Mouse (Mus musculus): ENCODE results near the gene Prmt7. TPM values are rescaled to one million over a fixed set of nuclear protein-coding genes. Genes with fewer than 3 reads are reported as not detected.
"Not testable (repeated sequence)": the region's sequence is repeated elsewhere in the genome, so short reads cannot be mapped to it uniquely, and the experiment has no call there.

The Prmt7 gene
- polyA plus RNA-seq, 1 experiment from 2014 or later = 61.7 TPM

- no peaks in the 10 kb centered on the region for H3K9me3 ChIP-seq (ENCODE audit: control insufficient read depth, low read length)
- no peak for ATAC-seq (ENCODE audit: insufficient number of reproducible peaks, low FRiP score, low TSS enrichment, low read depth)
- DNase-seq (ENCODE audit: low spot score) = peak; percentile 41
- H3K27ac ChIP-seq (replicated peaks; ENCODE audit: low read depth, low read length) = no peak overlapping the region
- no peak overlapping the region for H3K9ac ChIP-seq (ENCODE audit: low read length)
- 23% methylated on average over 1 of the region's 1 CpGs for WGBS
- H3K4me2 ChIP-seq (ENCODE audit: low read depth, severe bottlenecking) = no peak overlapping the region
- no peaks in the 10 kb centered on the region for H3K4me1 ChIP-seq (ENCODE audit: control insufficient read depth, insufficient read depth, low read length)
- no peak overlapping the region for H3K4me3 ChIP-seq (ENCODE audit: low read depth, low read length)
- H3K36me3 ChIP-seq (ENCODE audit: control insufficient read depth, insufficient read depth, low read length) = peaks cover 15% of the 10 kb centered on the region
- no peaks in the 10 kb centered on the region for H3K27me3 ChIP-seq (ENCODE audit: control insufficient read depth, insufficient read depth, low read length)
These were observed 12.0 kb upstream of the Prmt7 start for GRCm38 (mm10) chr8:106198741-106199140.

- peaks cover 13% of the 10 kb centered on the region for H3K36me3 ChIP-seq (ENCODE audit: control insufficient read depth, insufficient read depth, low read length)
- not testable (repeated sequence) for H3K4me1 ChIP-seq (ENCODE audit: control insufficient read depth, insufficient read depth, low read length); H3K9ac ChIP-seq (ENCODE audit: low read length); H3K27me3 ChIP-seq (ENCODE audit: control insufficient read depth, insufficient read depth, low read length); H3K9me3 ChIP-seq (ENCODE audit: control insufficient read depth, low read length); DNase-seq (ENCODE audit: low spot score); H3K27ac ChIP-seq (replicated peaks; ENCODE audit: low read depth, low read length); H3K4me3 ChIP-seq (ENCODE audit: low read depth, low read length); ATAC-seq (ENCODE audit: insufficient number of reproducible peaks, low FRiP score, low TSS enrichment, low read depth); H3K4me2 ChIP-seq (ENCODE audit: low read depth, severe bottlenecking)
- WGBS = 87% methylated on average over 3 of the region's 3 CpGs
These were observed 11.1 kb upstream of the Prmt7 start for GRCm38 (mm10) chr8:106199596-106199995.

GRCm38 (mm10) chr8:106210035-106210731 lies 553 bp upstream of the Prmt7 start:
- peak overlapping the region; percentile 76 for H3K4me2 ChIP-seq (ENCODE audit: low read depth, severe bottlenecking)
- peak overlapping the region; percentile 89 for H3K4me3 ChIP-seq (ENCODE audit: low read depth, low read length)
- peaks cover 10% of the 10 kb centered on the region; the same call in 1 of the 2 replicates for H3K4me1 ChIP-seq (ENCODE audit: control insufficient read depth, insufficient read depth, low read length)
- ATAC-seq (ENCODE audit: insufficient number of reproducible peaks, low FRiP score, low TSS enrichment, low read depth) = peak; percentile 67
- H3K9ac ChIP-seq (ENCODE audit: low read length) = peak overlapping the region; percentile 91
- peaks cover 13% of the 10 kb centered on the region for H3K36me3 ChIP-seq (ENCODE audit: control insufficient read depth, insufficient read depth, low read length)
- H3K27ac ChIP-seq (replicated peaks; ENCODE audit: low read depth, low read length) = peak overlapping the region; percentile 81
- 2% methylated on average over 35 of the region's 35 CpGs for WGBS
- no peaks in the 10 kb centered on the region for H3K9me3 ChIP-seq (ENCODE audit: control insufficient read depth, low read length)
- no peaks in the 10 kb centered on the region for H3K27me3 ChIP-seq (ENCODE audit: control insufficient read depth, insufficient read depth, low read length)
- DNase-seq (ENCODE audit: low spot score) = peak; percentile 35

GRCm38 (mm10) chr8:106211421-106211820 lies 685 bp downstream of the Prmt7 start:
- H3K36me3 ChIP-seq (ENCODE audit: control insufficient read depth, insufficient read depth, low read length) = peaks cover 12% of the 10 kb centered on the region

GRCm38 (mm10) chr8:106213959-106214358 lies 3.2 kb downstream of the Prmt7 start:
- no peaks in the 10 kb centered on the region for H3K27me3 ChIP-seq (ENCODE audit: control insufficient read depth, insufficient read depth, low read length)
- H3K27ac ChIP-seq (replicated peaks; ENCODE audit: low read depth, low read length) = no peak overlapping the region
- ATAC-seq (ENCODE audit: insufficient number of reproducible peaks, low FRiP score, low TSS enrichment, low read depth) (no peak), DNase-seq (ENCODE audit: low spot score) (no peak)
- no peak overlapping the region for H3K4me3 ChIP-seq (ENCODE audit: low read depth, low read length)
- peaks cover 10% of the 10 kb centered on the region for H3K36me3 ChIP-seq (ENCODE audit: control insufficient read depth, insufficient read depth, low read length)
- H3K9ac ChIP-seq (ENCODE audit: low read length) = no peak overlapping the region
- H3K4me2 ChIP-seq (ENCODE audit: low read depth, severe bottlenecking) = no peak overlapping the region
- H3K4me1 ChIP-seq (ENCODE audit: control insufficient read depth, insufficient read depth, low read length) = peaks cover 10% of the 10 kb centered on the region; the same call in 1 of the 2 replicates
- 89% methylated on average over 3 of the region's 3 CpGs for WGBS
- H3K9me3 ChIP-seq (ENCODE audit: control insufficient read depth, low read length) = no peaks in the 10 kb centered on the region

More at GRCm38 (mm10) chr8:106211421-106211820, 685 bp downstream of the Prmt7 start:
- no peak for ATAC-seq (ENCODE audit: insufficient number of reproducible peaks, low FRiP score, low TSS enrichment, low read depth)
- Histone ChIP-seq H3K9ac (ENCODE audit: low read length) (peak overlapping the region; percentile 91), H3K27ac (replicated peaks; ENCODE audit: low read depth, low read length) (peak overlapping the region; percentile 81), H3K27me3 (ENCODE audit: control insufficient read depth, insufficient read depth, low read length) (no peaks in the 10 kb centered on the region), H3K4me2 (ENCODE audit: low read depth, severe bottlenecking) (peak overlapping the region; percentile 76), H3K9me3 (ENCODE audit: control insufficient read depth, low read length) (no peaks in the 10 kb centered on the region), H3K4me3 (ENCODE audit: low read depth, low read length) (peak overlapping the region; percentile 89), H3K4me1 (ENCODE audit: control insufficient read depth, insufficient read depth, low read length) (peaks cover 10% of the 10 kb centered on the region; the same call in 1 of the 2 replicates)
- 8% methylated on average over 13 of the region's 13 CpGs for WGBS
- no peak for DNase-seq (ENCODE audit: low spot score)

- Histone ChIP-seq H3K4me3 (ENCODE audit: low read depth, low read length) (no peak overlapping the region), H3K4me1 (ENCODE audit: control insufficient read depth, insufficient read depth, low read length) (no peaks in the 10 kb centered on the region), H3K36me3 (ENCODE audit: control insufficient read depth, insufficient read depth, low read length) (peaks cover 16% of the 10 kb centered on the region; the same call in 1 of the 2 replicates), H3K4me2 (ENCODE audit: low read depth, severe bottlenecking) (no peak overlapping the region), H3K9me3 (ENCODE audit: control insufficient read depth, low read length) (no peaks in the 10 kb centered on the region), H3K27ac (replicated peaks; ENCODE audit: low read depth, low read length) (no peak overlapping the region), H3K27me3 (ENCODE audit: control insufficient read depth, insufficient read depth, low read length) (no peaks in the 10 kb centered on the region), H3K9ac (ENCODE audit: low read length) (no peak overlapping the region)
- DNase-seq (ENCODE audit: low spot score) (no peak), ATAC-seq (ENCODE audit: insufficient number of reproducible peaks, low FRiP score, low TSS enrichment, low read depth) (no peak)
- 90% methylated on average over 3 of the region's 3 CpGs for WGBS
These were observed 8.9 kb downstream of the Prmt7 start for GRCm38 (mm10) chr8:106219620-106220019.

- ATAC-seq (ENCODE audit: insufficient number of reproducible peaks, low FRiP score, low TSS enrichment, low read depth) (no peak), DNase-seq (ENCODE audit: low spot score) (peak; percentile 78)
- WGBS = 50% methylated on average over 9 of the region's 9 CpGs
- no peaks in the 10 kb centered on the region for H3K27me3 ChIP-seq (ENCODE audit: control insufficient read depth, insufficient read depth, low read length)
- H3K4me1 ChIP-seq (ENCODE audit: control insufficient read depth, insufficient read depth, low read length) = no peaks in the 10 kb centered on the region
- H3K27ac ChIP-seq (replicated peaks; ENCODE audit: low read depth, low read length) = no peak overlapping the region
- H3K9me3 ChIP-seq (ENCODE audit: control insufficient read depth, low read length) = no peaks in the 10 kb centered on the region
- no peak overlapping the region for H3K4me3 ChIP-seq (ENCODE audit: low read depth, low read length)
- no peak overlapping the region for H3K4me2 ChIP-seq (ENCODE audit: low read depth, severe bottlenecking)
- no peak overlapping the region for H3K9ac ChIP-seq (ENCODE audit: low read length)
- peaks cover 8% of the 10 kb centered on the region for H3K36me3 ChIP-seq (ENCODE audit: control insufficient read depth, insufficient read depth, low read length)
These were observed 15.9 kb downstream of the Prmt7 start for GRCm38 (mm10) chr8:106226589-106226988.

GRCm38 (mm10) chr8:106231536-106231935 lies 20.8 kb downstream of the Prmt7 start:
- Histone ChIP-seq H3K4me1 (ENCODE audit: control insufficient read depth, insufficient read depth, low read length) (no peaks in the 10 kb centered on the region), H3K27ac (replicated peaks; ENCODE audit: low read depth, low read length) (no peak overlapping the region), H3K27me3 (ENCODE audit: control insufficient read depth, insufficient read depth, low read length) (no peaks in the 10 kb centered on the region), H3K36me3 (ENCODE audit: control insufficient read depth, insufficient read depth, low read length) (peaks cover 7% of the 10 kb centered on the region; the same call in 1 of the 2 replicates), H3K4me2 (ENCODE audit: low read depth, severe bottlenecking) (no peak overlapping the region), H3K9ac (ENCODE audit: low read length) (no peak overlapping the region), H3K4me3 (ENCODE audit: low read depth, low read length) (no peak overlapping the region), H3K9me3 (ENCODE audit: control insufficient read depth, low read length) (no peaks in the 10 kb centered on the region)
- ATAC-seq (ENCODE audit: insufficient number of reproducible peaks, low FRiP score, low TSS enrichment, low read depth) (no peak), DNase-seq (ENCODE audit: low spot score) (no peak)
- 84% methylated on average over 7 of the region's 7 CpGs for WGBS
